Mouse (Mus musculus): ENCODE measurements around the gene Btbd9. TPM values are rescaled to one million over a fixed set of nuclear protein-coding genes. Genes with fewer than 3 reads are reported as not detected.

The Btbd9 gene
- polyA plus RNA-seq, 1 experiment: 21.3 TPM

- H3K4me3 ChIP-seq: no peak overlapping the region
- no peak for TF ChIP-seq CEBPB (IDR thresholded peaks at IDR 0.05; ENCODE audit: insufficient read depth, poor library complexity, severe bottlenecking)
- TF ChIP-seq POLR2A (IDR thresholded peaks at IDR 0.05; ENCODE audit: insufficient read length, low read depth): no peak
- no peak for TF ChIP-seq E2F4 (IDR thresholded peaks at IDR 0.05; ENCODE audit: insufficient read depth)
- no peak for TF ChIP-seq MYOG (IDR thresholded peaks at IDR 0.05; ENCODE audit: control insufficient read depth in 1 of 3, insufficient read depth in 1 of 3, insufficient read length in 2 of 3, low read depth in 2 of 3)
- no peak for TF ChIP-seq USF1 (IDR thresholded peaks at IDR 0.05; ENCODE audit: low read depth)
- no peak for TF ChIP-seq POLR2AphosphoS2 (IDR thresholded peaks at IDR 0.05; ENCODE audit: insufficient read length, low read depth)
- no peak for TF ChIP-seq SRF (IDR thresholded peaks at IDR 0.05; ENCODE audit: control insufficient read depth, insufficient read length, low read depth)
- TF ChIP-seq TCF3 (IDR thresholded peaks at IDR 0.05; ENCODE audit: insufficient read length, low read depth): no peak
- TF ChIP-seq REST (IDR thresholded peaks at IDR 0.05; ENCODE audit: insufficient read depth, insufficient read length): no peak
- TF ChIP-seq MAX (IDR thresholded peaks at IDR 0.05; ENCODE audit: low read depth): no peak
- no peak for TF ChIP-seq MYOD1 (IDR thresholded peaks at IDR 0.05; ENCODE audit: control insufficient read depth in 1 of 3, insufficient read length in 2 of 3, low read depth in 2 of 3)
- TF ChIP-seq TCF12 (IDR thresholded peaks at IDR 0.05; ENCODE audit: insufficient read depth, poor library complexity, severe bottlenecking): no peak
- no peak overlapping the region for H3K4me2 ChIP-seq (ENCODE audit: low read depth)
- no peaks in the 10 kb centered on the region for H3K27me3 ChIP-seq (ENCODE audit: control insufficient read depth, insufficient read depth, insufficient read length)
- no peak overlapping the region for H3ac ChIP-seq (ENCODE audit: control insufficient read depth, insufficient read length)
- peaks cover 39% of the 10 kb centered on the region for H3K79me2 ChIP-seq (ENCODE audit: control insufficient read depth, insufficient read depth)
- H3K36me3 ChIP-seq (ENCODE audit: control insufficient read depth, insufficient read depth): no peaks in the 10 kb centered on the region
Observed at GRCm38 (mm10) chr17:30180197-30180596, 396.1 kb downstream of the Btbd9 start.

DNA sequence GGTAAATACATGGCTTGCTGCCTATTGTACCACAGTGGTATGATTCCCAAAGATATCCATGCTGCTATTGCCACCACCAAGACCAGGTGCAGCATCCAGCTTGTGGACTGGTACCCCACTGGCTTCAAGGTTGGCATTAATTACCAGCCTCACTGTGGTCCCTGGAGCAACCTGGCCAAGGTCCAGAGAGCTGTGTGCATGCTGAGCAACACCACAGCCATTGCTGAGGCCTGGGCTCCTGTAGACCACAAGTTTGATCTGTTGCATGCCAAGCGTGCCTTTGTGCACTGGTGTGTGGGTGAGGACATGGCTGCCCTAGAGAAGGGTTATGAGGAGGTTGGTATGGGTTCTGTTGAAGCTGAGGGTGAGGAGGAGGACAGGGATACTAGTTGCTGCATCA lies 397.9 kb downstream of the Btbd9 start:
- Histone ChIP-seq H3K36me3 (ENCODE audit: control insufficient read depth, insufficient read depth) (no peaks in the 10 kb centered on the region), H3K4me2 (ENCODE audit: low read depth) (no peak overlapping the region), H3ac (ENCODE audit: control insufficient read depth, insufficient read length) (no peak overlapping the region), H3K79me2 (ENCODE audit: control insufficient read depth, insufficient read depth) (peaks cover 23% of the 10 kb centered on the region), H3K27me3 (ENCODE audit: control insufficient read depth, insufficient read depth, insufficient read length) (no peaks in the 10 kb centered on the region), H3K4me3 (no peak overlapping the region)
- TF ChIP-seq POLR2AphosphoS2 (IDR thresholded peaks at IDR 0.05; ENCODE audit: insufficient read length, low read depth) (peak; percentile 4), MYOG (IDR thresholded peaks at IDR 0.05; ENCODE audit: control insufficient read depth in 1 of 3, insufficient read depth in 1 of 3, insufficient read length in 2 of 3, low read depth in 2 of 3) (peak in 1 of 3 experiments; percentile 60), SRF (IDR thresholded peaks at IDR 0.05; ENCODE audit: control insufficient read depth, insufficient read length, low read depth) (no peak), MYOD1 (IDR thresholded peaks at IDR 0.05; ENCODE audit: control insufficient read depth in 1 of 3, insufficient read length in 2 of 3, low read depth in 2 of 3) (peak in 2 of 3 experiments; percentile 18 to 34)

- no peaks in the 10 kb centered on the region for H3K36me3 ChIP-seq (ENCODE audit: control insufficient read depth, insufficient read depth)
- no peak overlapping the region for H3K4me2 ChIP-seq (ENCODE audit: low read depth)
- H3K27me3 ChIP-seq (ENCODE audit: control insufficient read depth, insufficient read depth, insufficient read length): no peaks in the 10 kb centered on the region
- H3K79me2 ChIP-seq (ENCODE audit: control insufficient read depth, insufficient read depth): peaks cover 16% of the 10 kb centered on the region
- H3ac ChIP-seq (ENCODE audit: control insufficient read depth, insufficient read length): no peak overlapping the region
- no peak overlapping the region for H3K4me3 ChIP-seq
- TF ChIP-seq MYOG (IDR thresholded peaks at IDR 0.05; ENCODE audit: control insufficient read depth in 1 of 3, insufficient read depth in 1 of 3, insufficient read length in 2 of 3, low read depth in 2 of 3) (no peak), MYOD1 (IDR thresholded peaks at IDR 0.05; ENCODE audit: control insufficient read depth in 1 of 3, insufficient read length in 2 of 3, low read depth in 2 of 3) (no peak), TCF3 (IDR thresholded peaks at IDR 0.05; ENCODE audit: insufficient read length, low read depth) (no peak)
Observed at GRCm38 (mm10) chr17:30177435-30177834, 398.9 kb downstream of the Btbd9 start.

Other genes starting within 250 kb of the Btbd9 start
- 0.08 TPM for gene Dnah8, start 47.9 kb upstream of the Btbd9 start, polyA plus RNA-seq (2012; fragmentation: generic; extraction: Trizol)
- gene Glo1, start 50.4 kb upstream of the Btbd9 start, polyA plus RNA-seq (2012; fragmentation: generic; extraction: Trizol): 181 TPM